Mouse (Mus musculus) R1 (cell line): ENCODE measurements at regions not wholly inside any gene's neighbourhood (a gene's known extent, or its start where the extent isn't known, plus 50 kb on each side); places are given as distances from the start of the nearest gene placed in this dataset.
"Not testable (repeated sequence)": the region's sequence is repeated elsewhere in the genome, so short reads cannot be mapped to it uniquely, and the experiment has no call there.

ENCODE experiments used
- DNase-seq: peaks from one replicate; pipeline ENCODE4 v3.0.0-alpha.2; 2018; ENCODE audit warnings: low read depth, low spot score

DNA sequence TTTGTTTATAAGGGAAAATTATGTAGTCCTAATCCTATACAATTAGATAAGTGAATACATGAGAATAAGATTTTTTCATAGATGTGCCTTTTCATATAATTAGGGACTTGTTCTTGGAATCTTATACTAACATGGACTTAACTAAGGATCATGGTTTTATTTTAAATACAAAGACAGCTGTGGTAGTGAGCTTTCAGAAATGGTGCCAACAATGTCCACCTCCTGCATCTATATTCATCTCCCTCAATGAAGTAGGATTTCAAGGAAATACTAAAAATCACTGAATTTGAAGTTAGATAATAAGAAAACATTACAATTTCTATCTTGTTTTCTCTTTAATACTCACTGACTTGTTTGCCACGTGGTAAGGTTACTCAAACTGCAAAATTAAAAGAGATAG is 619.8 kb downstream of the Anxa1 start:
- no peak for DNase-seq

DNA sequence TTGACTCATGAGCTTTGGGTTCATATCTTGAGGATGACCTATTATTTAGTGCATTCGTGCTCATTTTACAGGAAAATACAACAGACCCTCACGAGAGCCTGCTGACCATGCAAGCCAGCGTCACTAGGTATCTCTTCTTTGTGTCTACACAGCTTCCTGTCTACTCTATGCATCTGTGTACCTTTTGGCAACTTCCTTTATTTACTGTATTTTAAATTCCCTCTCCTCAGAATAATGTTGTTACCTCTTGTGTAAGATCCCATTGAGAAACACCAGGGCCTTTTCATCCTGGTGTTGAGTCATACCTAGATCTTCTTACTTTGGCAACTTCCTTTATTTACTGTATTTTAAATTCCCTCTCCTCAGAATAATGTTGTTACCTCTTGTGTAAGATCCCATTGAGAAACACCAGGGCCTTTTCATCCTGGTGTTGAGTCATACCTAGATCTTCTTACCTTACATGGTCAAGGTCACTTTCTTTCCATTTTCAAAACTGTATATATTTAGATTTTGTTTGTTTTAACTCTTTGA is 639.1 kb upstream of the Rorb start:
- not testable (repeated sequence) for DNase-seq

DNA sequence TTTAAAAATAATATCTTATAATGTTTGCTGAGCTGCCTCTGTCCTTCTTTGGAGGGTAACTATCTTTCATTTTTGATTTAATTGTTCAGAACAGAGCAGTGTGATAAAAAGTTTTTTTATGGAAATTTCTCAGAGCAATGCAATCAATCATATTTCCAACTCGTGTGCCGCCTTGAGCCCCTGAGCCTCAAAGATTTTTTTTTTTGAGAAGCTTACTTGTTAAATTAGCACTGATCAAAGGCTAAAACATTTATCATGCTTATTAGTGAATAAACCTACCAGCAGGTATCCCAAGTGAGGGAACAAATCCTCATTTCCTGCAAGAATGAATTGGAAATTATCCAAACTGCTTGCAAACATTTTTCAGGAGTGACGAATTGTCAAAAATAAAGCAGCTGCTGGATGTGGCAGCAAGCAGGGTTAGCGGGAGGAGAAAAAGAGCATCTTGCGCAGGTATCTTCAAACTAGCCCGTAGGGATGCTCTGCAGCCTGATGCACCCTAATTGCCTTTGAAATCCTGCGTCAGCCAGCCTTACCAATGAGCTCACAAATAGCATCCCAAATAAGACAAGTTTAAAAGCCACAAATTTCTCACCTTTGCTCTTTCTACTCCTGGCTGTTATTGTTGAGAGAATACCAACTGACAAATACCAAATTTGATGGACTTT is 637.0 kb upstream of the Rorb start:
- no peak for DNase-seq

DNA sequence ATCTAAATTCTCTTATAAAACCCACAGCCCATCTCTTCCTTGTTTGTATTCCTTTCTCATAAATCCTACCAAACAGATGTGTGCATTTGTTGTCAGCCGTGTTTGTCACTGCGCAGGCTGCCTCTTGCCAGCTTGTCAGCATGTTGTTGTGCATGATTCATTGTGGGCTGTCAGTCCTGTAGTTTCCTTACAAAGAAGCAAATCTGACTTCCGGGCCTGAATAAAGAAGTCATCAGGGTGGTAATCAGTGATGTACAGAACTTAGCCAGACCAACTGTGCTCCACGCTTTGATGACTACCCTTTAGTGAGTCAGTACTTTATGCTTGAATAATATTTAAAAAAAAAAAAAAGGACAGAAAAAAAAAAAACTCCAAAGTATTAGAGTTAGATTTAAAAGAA is 608.9 kb upstream of the Rorb start:
- DNase-seq: no peak
